Mouse (Mus musculus) layer of hippocampus, postnatal 36 days (tissue): ENCODE data around the gene Ldhd. TPM values are rescaled to one million over a fixed set of nuclear protein-coding genes. Genes with fewer than 3 reads are reported as not detected.

Source experiments
- DNase-seq, 2 experiments: peaks; one replicate each; pipeline ENCODE4 v3.0.0; 2022
- total RNA-seq, 2 experiments: library from RNA; stranded (reverse); gene quantifications; 2 replicates each; pipeline ENCODE4 v1.2.3; 2021

Gene Ldhd
- 1 to 10 TPM; 6.8 TPM for total RNA-seq

DNA sequence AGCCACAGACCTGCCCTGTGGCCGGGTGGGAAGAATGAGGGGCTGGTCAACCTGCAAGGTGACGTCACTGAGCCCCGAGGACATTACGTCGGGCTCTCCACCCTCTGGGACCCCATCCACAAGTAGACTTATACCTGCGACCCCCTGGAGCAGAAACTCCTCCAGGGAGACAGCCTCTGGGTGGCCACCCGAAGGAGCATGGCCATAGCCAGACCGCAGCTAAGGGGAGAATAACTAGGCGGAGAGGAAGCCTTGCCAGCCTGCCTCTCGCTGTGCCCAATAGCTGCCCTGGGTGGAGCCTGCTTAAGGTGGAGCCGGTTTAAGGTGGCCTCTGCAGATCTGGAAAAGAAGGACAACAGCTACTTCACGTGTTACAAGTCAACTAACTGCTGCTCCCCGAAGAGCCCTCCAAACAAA lies at the start of gene Ldhd:
Ldhd (minus strand) TSS at position 270 of the 417 bp plus-strand sequence.
- peak in 1 of 2 experiments; percentile 43 for DNase-seq

- peak; percentile 23 to 45 for DNase-seq
These were observed 48.7 kb upstream of the Ldhd start for GRCm38 (mm10) chr8:111678848-111679247.

- DNase-seq, result peak; percentile 21 to 40
These were observed 47.9 kb upstream of the Ldhd start for GRCm38 (mm10) chr8:111678111-111678510.

- no peak for DNase-seq
These were observed 46.1 kb upstream of the Ldhd start for GRCm38 (mm10) chr8:111676237-111676636.

DNA sequence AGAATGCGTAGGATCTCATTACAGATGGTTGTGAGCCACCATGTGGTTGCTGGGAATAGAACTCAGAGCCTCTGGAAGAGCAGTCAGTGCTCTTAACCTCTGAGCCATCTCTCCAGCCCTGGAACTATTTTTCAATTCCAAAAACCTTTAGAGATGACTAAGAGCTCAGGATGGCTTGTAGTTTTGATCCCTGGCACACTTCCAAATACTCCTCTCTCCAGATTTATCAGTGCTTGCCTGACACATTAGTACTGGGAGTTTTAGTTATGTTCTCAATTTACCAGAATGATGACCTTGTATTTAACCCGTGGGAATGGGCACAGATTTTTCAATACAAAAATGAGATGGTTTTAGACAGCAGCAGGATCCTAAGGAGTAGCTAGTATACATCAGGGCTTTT lies 36.6 kb upstream of the Ldhd start:
- DNase-seq, result no peak

DNA sequence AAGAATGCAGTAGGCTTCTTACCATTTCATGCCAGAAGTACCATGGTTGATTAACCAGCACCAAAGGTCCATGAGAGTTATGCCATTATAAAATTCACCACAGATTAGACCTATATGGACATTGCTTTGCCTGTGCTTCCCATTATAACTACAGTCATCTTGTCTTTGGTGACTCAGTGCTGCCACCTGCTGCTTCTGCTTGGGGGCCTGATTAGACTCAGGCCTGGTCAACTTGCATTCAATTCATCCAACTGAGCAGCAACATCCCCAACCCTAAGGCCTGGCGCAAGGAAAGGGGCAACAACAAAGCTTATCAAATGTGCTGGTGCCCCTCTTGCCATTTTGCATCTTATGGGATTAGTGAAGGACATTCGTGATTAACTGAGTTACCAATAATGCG lies 32.3 kb upstream of the Ldhd start:
- DNase-seq, result peak; percentile 61 to 69

DNA sequence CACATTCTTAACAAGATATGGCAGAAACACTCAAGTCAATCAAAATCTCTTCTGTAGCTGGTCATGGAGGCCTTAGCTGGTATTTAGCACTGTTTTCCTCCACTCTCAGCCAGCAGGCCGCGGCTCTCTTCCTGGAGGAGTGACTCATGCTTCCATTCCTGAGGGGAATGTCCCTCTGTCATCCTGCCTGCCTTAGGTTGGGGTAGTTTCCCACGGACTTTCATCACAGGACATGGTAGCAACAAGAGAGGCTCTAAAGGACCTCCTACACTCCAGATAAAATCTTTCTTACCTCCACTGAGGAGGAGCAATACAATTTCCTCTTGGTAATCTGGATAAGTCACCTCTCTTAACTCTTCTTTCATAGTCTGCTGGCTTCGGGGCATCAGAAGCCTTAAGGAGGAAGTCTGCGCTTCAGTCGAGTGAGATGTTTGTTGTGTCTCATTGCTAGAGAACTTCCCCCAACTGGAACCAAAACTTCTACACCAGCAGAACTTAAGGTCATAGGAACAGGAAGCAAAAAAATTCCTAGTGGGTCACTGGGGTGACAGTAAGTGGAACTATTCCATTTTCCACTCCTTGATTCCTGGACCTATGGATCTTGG lies 28.7 kb upstream of the Ldhd start:
- DNase-seq, result no peak

DNA sequence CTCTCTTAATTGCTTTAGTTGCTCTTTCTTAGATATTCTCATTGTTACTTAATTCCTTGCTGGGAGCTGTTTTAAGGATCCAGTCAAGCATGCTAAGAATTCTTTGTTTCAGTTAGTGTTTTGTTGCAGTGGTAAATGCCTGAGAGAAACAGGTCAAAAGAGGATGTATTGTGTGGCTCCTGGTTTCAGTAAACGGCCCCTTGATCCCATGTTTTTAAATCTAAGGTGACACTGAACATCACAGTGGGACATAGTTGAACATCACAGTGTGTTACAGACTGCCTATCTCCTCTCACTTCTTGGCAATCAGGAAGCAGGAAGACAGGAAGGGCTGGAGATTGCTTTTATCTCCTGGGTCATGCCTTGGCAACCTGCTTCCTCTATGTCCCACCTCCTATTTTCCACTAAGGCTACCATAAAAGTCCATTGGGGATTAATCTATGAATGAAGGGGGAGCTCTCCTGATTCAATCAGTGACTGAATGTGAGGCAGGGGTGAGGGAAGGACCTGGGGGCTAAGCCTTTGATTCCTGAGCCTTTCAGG lies 27.2 kb upstream of the Ldhd start:
- no peak for DNase-seq

DNA sequence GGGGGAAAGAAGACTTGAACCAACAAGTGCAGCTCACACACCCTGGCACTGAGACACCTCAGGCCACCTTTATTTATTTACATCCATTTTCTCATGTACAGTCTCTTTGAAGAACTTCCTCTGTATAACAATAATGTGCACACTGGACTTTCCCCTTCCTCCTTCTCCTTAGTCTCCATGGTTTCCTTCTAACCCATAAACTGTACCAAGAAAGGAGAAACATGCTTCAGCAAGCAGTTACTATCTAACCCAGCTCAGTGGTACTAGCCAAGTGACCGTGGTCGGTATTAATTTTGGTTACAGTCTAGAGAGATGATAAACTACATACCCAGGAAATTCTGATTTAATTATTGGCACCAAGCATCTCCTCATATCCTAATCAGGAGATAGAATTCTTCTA lies 23.4 kb upstream of the Ldhd start:
- no peak for DNase-seq

DNA sequence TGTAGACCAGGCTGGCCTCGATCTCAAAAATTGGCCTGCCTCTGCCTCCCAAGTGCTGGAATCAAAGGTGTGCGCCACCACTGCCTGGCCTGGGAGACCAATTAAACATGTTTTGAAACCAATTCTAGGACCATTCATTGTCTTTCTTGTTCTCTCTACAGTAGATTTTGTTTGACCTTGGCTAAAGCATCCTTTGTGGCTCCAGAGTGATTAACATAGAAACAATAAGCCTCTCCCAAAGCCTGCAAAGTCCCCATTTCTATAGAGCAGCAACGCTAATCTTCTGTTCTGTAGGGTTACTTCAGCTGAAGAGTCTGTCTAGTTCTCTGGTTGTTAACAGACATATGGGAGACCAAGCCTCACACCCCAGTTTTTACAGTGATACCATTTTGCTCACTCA lies 20.5 kb upstream of the Ldhd start:
- DNase-seq, result no peak

- DNase-seq, result no peak
These were observed 18.7 kb upstream of the Ldhd start for GRCm38 (mm10) chr8:111648834-111649233.

DNA sequence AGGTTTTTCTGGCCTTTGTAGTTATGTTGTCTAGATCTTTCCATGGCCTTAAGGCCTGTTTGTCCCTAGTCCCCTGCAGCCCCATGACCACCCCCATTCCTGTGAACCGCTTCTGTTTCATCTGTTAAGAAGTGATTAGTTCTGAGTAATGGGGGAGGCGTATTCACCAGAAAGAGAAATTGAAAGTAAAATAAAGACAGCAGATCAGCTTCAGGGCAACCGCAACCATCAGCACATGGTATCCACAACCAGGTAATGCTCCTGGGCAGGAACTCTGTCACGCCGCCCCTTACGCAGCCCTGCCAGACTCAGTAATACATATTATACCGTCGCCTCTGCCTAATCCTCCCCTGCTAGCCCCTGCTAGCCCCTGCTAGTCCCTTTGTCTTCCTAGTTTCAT lies 15.5 kb upstream of the Ldhd start:
- no peak for DNase-seq

GRCm38 (mm10) chr8:111644286-111645051 lies 14.3 kb upstream of the Ldhd start:
- DNase-seq, result peak in 1 of 2 experiments; percentile 26

- DNase-seq, result peak; percentile 91 to 93
These were observed 13.3 kb upstream of the Ldhd start, which contains the start of gene Zfp1 for GRCm38 (mm10) chr8:111643264-111644141. Gene Zfp1 (plus strand): TSS chr8:111643401.

- DNase-seq, result no peak
These were observed 12.7 kb upstream of the Ldhd start for GRCm38 (mm10) chr8:111642939-111643263.

- DNase-seq, result no peak
These were observed 12.3 kb upstream of the Ldhd start for GRCm38 (mm10) chr8:111642496-111642895.

DNA sequence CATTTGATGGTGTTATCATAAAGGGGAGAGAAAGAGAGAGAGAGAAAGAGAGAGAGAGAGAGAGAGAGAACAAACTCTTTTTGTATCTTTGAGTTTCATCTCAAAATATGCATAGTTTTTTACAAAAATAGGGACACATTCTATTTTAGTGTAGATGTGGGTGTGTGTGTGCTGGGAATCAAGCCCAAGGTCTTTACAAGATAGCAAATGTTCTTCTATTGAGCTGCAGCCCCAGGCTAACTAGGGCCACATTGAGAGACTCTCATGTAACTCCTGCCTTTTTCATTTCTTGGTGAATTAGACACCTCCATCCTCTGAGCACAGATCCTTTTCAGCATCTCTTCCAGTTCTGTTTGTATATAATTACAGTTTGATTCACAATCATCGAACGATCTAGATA lies 10.9 kb upstream of the Ldhd start:
- DNase-seq, result no peak

DNA sequence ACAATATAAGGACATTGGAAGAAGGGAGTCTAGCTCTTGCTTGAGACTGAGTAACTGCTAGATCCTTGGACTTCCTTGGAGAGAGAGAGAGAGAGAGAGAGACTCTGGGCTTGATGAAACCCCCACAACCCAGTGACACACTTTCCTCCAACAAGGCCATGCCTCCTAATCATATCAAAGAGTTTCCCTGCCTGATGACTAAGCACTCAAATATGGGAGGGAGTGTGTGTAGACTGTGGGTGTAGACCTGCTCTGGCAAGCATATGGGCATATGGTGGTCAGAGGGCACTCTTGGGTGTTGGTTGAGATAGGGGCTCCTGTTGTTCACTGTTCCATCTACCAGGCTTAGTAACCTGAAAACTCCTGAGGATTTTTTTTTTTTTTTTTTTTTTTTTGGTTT lies 7.9 kb upstream of the Ldhd start:
- no peak for DNase-seq

- DNase-seq, result no peak
These were observed 2.8 kb upstream of the Ldhd start for GRCm38 (mm10) chr8:111632976-111633375.

DNA sequence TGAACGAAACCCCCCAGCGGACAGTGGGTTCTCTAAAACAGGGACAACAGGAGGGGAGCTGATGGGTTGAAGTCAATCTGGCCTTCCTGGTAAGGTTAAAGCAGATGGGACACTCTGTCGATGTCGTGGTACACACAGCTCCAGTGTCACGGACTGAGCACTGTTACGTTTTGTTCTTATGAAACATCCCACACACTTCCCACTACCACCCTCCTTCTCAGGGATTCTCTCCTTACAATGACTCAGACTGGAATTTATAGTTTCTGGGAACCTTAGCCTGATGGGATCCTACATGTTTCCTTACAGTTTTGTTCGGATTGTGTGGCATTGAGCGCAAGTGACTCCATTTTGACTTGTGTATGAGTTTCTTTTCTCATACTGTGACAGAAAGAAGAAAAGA lies 1.4 kb upstream of the Ldhd start:
- no peak for DNase-seq

DNA sequence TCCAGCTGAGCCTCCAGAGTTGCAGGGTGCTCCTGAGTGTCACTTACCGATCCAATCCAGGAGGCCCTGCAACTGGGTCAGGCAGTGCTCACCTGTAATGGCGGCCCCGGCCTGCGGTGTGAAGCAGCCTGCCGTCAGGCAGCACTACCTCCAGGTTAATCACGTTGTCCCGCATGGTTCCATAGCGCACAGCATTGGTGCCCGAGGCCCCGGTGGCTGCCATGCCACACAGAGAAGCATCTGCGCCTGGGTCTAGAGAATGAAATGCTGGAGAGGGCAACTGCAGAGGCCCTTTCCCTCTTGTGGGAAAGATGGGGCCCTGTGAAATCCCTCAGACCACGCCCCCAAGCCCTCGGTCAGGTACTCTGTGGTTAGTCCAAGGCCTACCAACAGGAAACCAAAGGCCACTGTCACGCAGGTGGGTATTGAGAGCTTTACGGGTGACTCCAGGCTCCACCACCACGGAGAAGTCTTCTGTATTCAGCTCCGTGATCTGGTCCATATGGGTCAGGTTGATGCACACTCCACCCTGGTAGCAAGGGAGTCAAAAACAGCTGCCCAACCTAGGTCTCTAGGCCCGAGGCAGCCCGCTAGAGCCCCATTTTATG lies 1.2 kb downstream of the Ldhd start:
- DNase-seq, result no peak

DNA sequence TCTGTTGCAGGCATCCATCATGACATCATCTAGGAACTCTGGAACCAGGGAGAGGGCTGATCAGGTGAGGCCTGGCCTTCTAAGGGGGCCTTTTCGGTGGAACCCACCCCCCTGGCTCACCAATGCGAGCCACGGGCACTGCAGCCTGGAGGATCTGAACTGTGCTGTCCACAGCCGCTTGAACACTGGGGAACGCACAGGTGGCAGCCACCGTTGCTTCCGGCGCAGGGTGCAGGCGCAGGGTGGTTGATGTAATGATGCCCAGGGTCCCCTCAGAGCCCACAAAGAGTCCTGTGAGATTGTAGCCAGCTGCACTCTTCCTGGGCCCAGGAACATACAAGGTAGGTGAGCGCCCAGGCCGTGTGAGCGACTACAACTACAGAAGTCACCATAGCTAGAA lies 1.8 kb downstream of the Ldhd start:
- DNase-seq, result no peak

- no peak for DNase-seq
These were observed 2.3 kb downstream of the Ldhd start for GRCm38 (mm10) chr8:111627923-111628322.
